Mouse (Mus musculus) heart, embryonic 15.5 days (tissue): Measurements from ENCODE around the gene Ctc1. TPM values are rescaled to one million over a fixed set of nuclear protein-coding genes. Genes with fewer than 3 reads are reported as not detected.
"Not testable (repeated sequence)": the region's sequence is repeated elsewhere in the genome, so short reads cannot be mapped to it uniquely, and the experiment has no call there.

Source experiments
- ATAC-seq: fragments of 200-750 bp; cut with Nextera tagmentation; replicated peaks from 2 replicates; pipeline ENCODE4 v1.8.0; 2017; ENCODE audit warnings: low read depth, moderate TSS enrichment; ENCODE audit not compliant: insufficient number of reproducible peaks, insufficient read depth, low FRiP score
- H3K27ac ChIP-seq: fragments of 300-500 bp; sonication (generic); 2 replicates; pipeline ENCODE4 v1.5.1; 2015; ENCODE audit warnings: mild to moderate bottlenecking, inconsistent platforms
- H3K27me3 ChIP-seq: fragments of 300-500 bp; sonication (generic); 2 replicates; pipeline ENCODE4 v1.6.1; 2015; ENCODE audit warnings: inconsistent platforms
- H3K36me3 ChIP-seq: fragments of 300-500 bp; sonication (generic); 2 replicates; pipeline ENCODE4 v1.6.1; 2015; ENCODE audit warnings: mild to moderate bottlenecking, inconsistent platforms
- H3K4me1 ChIP-seq: fragments of 300-500 bp; sonication (generic); replicated peaks from 2 replicates; pipeline ENCODE4 v1.6.1; 2015; ENCODE audit warnings: inconsistent platforms
- H3K4me2 ChIP-seq: fragments of 300-500 bp; sonication (generic); 2 replicates; pipeline ENCODE4 v1.6.1; 2015; ENCODE audit warnings: inconsistent platforms, mild to moderate bottlenecking, moderate library complexity
- H3K4me3 ChIP-seq: fragments of 300-500 bp; sonication (generic); 2 replicates; pipeline ENCODE4 v1.5.1; 2015; ENCODE audit warnings: mild to moderate bottlenecking, inconsistent platforms
- H3K9ac ChIP-seq: fragments of 300-500 bp; sonication (generic); 2 replicates; pipeline ENCODE4 v1.6.1; 2015; ENCODE audit warnings: mild to moderate bottlenecking, inconsistent platforms
- H3K9me3 ChIP-seq: fragments of 300-500 bp; sonication (generic); replicated peaks from 2 replicates; pipeline ENCODE4 v1.6.1; 2016; ENCODE audit warnings: inconsistent platforms
- WGBS: fragments of 180-500 bp; shearing (Covaris S2); methylation state at CpG from one replicate; pipeline ENCODE4 v1.1.7; 2015; ENCODE audit warnings: mixed read lengths; 5-methylcytosine and 5-hydroxymethylcytosine counted together
- polyA plus RNA-seq: library from polyadenylated mRNA; unstranded; fragments of >200 nt; fragmentation: Nextera tagmentation; extraction: Ambion mirVana; gene quantifications from 2 replicates; pipeline ENCODE4 v1.2.1, GENCODE M21; 2015

The Ctc1 gene
- polyA plus RNA-seq, 1 experiment from 2014 or later, result 38.3 TPM

DNA sequence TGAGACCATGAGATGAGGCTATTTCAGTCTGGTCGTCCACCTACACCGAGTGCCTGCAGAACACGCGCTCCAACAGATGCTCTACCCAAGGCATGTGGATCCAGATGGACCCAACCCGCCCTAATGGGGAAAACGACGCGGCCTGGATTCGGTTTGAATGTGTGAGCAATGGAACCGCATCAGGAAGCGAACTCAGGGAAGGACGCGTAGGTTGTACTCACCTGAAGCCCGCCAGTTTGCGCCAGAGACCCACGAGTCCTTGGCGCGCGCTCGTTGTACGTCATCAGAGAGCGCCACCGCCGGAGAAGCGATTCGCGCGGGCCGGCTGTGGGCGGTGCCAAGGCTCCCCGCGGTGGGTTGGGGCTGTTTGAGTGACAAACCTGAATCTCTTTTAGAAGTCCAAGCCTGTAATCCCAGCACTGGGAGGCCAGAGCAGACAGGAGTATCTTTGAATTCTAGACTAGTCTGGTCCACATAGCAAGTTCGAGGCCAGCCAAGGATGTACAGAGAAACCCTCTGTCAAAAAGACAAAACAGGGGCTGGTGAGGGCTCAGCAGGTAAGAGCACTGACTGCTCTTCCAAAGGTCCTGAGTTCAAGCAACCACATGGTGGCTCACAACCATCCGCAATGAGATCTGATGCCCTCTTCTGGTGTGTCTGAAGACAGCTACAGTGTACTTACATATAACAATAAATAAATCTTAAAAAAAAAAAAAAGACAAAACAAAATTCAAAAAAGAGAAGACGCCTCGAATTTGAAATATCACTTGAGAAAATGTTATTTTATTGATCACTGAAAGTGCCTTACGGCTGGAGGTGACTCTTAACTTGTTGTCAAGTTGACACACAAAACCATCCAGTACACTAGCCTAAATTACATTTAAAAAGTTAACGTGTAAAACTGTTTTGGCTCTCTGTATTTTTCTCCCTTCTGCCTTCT is 7.3 kb upstream of the Ctc1 start, which contains the start of gene Pfas:
Gene Pfas, minus strand, starts transcription at position 279 of the 940 bp plus-strand sequence.
- peak; percentile 68 for ATAC-seq

DNA sequence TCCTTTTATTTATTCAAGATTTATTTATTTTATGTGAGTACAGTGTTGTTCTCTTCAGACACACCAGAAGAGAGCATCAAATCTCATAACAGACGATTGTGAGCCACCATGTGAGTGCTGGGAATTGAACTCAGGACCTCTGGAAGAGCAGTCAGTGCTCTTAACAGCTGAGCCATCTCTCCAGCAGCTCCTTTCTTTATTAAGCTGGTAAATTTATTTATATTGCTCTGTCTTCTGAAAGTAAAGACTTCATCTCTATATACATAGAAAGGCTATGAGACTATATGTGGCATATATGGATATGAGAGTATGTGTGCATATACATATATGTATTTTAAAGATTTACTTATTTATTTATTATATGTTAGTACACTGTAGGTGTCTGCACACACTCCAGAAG is 6.2 kb upstream of the Ctc1 start:
- Histone ChIP-seq H3K4me1 (peaks cover 24% of the 10 kb centered on the region), H3K27me3 (no peaks in the 10 kb centered on the region), H3K9ac (no peak overlapping the region), H3K4me3 (no peak overlapping the region), H3K27ac (no peak overlapping the region), H3K9me3 (no peaks in the 10 kb centered on the region), H3K36me3 (no peaks in the 10 kb centered on the region), H3K4me2 (no peak overlapping the region)
- WGBS, result 96% methylated on average over 1 of the region's 1 CpGs
- ATAC-seq, result no peak

More for the DNA sequence above, 7.3 kb upstream of the Ctc1 start, which contains the start of gene Pfas:
- Histone ChIP-seq H3K9ac (peak within 1 kb of the TSS; percentile 65), H3K27me3 (no peaks in the 10 kb centered on the region), H3K36me3 (0 out of 2 replicates have a peak, but pooled peaks cover 2% of the 10 kb centered on the region), H3K27ac (peak within 1 kb of the TSS; percentile 64), H3K4me1 (peaks cover 24% of the 10 kb centered on the region), H3K4me3 (peak within 1 kb of the TSS; percentile 74), H3K4me2 (peak within 1 kb of the TSS; percentile 67), H3K9me3 (no peaks in the 10 kb centered on the region)
- WGBS, result 8% methylated on average over 38 of the region's 38 CpGs

DNA sequence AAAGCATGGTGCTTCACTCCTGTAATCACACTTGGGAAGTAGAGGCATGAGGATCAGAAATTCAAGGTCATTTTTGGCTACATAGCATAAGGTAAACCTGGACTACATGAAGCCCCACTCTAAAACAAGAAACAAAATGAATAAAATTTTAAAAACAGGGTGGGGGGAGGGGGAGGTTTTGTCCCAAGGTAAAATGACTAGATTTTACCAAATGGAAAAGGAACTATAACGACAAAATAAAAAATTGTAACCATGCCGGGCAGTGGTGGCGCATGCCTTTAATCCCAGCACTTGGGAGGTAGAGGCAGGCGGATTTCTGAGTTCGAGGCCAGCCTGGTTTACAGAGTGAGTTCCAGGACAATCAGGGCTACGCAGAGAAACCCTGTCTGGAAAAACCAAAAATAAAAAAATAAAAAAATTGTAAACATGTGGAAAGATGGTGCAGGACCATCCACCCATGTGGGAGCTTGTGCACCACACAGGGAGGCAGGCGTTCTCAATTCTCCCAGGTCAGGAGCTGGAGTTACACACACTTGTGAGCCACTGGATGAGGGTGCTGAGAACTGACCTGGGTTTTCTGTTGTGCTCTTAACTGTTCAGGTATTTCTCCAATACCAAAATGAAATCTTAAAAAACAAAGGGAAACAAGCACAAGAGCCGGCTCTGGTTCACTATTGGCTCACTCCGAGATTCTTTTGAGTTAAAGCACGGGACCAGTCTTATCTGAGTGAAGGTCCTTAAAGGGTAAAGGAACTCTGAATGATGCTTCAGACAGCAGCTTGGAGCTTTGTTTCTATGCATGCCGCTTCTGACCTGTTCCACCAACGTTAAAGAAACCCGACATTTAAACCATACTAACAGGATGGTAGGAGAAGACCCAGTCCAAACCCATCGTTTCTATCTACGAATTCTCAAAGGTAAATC is 5.0 kb upstream of the Ctc1 start:
- Histone ChIP-seq H3K27ac (peak overlapping the region; percentile 91), H3K9ac (no peak overlapping the region), H3K9me3 (no peaks in the 10 kb centered on the region), H3K36me3 (no peaks in the 10 kb centered on the region), H3K4me1 (peaks cover 26% of the 10 kb centered on the region), H3K27me3 (no peaks in the 10 kb centered on the region), H3K4me2 (peak overlapping the region; percentile 77), H3K4me3 (no peak overlapping the region)
- no peak for ATAC-seq
- WGBS, result 81% methylated on average over 15 of the region's 15 CpGs

DNA sequence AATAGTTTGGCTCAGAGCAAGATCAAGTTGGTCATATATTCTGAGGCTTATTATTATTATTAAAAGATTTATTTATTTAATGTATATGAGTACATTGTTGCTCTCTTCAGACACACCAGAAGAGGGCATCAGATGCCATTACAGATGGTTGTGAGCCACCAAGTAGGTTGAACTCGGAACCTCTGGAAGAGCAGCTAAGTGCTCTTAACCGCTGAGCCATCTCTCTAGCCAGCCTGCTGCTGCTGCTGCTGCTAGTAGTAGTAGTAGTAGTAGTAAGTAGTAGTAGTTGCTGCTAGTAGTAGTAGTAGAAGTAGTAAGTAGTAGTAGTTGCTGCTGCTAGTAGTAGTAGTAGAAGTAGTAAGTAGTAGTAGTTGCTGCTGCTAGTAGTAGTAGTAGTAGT is 4.3 kb upstream of the Ctc1 start:
- not testable (repeated sequence) for H3K9ac ChIP-seq, ATAC-seq, H3K36me3 ChIP-seq, H3K9me3 ChIP-seq, H3K27me3 ChIP-seq
- Histone ChIP-seq H3K27ac (peak overlapping the region; percentile 91), H3K4me3 (peak overlapping the region; percentile 53), H3K4me2 (peak overlapping the region; percentile 77), H3K4me1 (peaks cover 27% of the 10 kb centered on the region)
- 76% methylated on average over 2 of the region's 2 CpGs for WGBS

DNA sequence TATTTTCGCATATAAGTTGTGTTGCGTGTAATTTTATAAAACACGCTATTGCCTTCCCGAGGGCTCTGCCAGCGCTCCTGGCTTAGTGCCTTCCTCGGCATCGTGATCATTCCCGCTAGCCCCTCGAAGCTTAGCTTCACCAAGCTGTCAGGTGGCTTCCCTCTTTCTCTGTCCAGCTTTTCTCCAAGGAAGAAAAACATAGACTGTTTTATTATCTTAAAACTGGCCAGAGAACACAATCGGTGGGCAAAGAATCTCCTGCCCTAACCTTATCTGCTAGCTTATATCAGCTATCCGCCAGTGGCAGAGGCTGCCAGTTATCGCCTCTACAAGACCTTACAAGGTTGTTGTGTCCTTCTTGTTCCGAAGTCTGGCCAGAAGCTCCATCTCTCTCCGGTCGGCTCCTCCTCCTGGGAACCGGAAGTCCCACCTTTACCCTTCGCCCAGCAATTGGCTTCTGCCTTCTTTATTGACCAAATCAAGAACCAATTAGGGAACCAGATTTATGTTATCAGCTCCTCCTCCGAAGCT is 3.6 kb upstream of the Ctc1 start:
- ATAC-seq, result peak; percentile 79
- H3K4me1 ChIP-seq, result peaks cover 32% of the 10 kb centered on the region
- WGBS, result under 1% methylated on average over 18 of the region's 18 CpGs

DNA sequence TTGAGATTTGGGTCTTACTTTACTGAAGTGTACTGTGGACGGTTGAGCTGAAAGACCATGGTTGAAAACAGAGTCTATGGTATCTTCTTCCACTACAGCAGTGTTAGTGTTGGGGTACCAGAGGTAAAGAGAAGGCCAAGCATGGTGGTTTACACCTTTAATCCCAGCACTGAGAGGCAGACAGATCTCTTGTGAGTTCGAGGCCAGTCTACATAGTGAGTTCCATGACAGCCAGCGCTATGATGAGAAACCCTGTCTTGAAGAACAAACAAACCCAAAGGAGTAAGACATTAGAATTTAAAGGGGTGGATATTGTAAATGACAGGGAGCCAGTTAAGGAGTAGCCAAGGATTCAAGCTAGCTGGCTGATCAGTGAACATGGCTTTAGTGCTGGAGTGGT is 1.0 kb downstream of the Ctc1 start:
- Histone ChIP-seq H3K4me2 (peak overlapping the region; percentile 67), H3K4me1 (peaks cover 15% of the 10 kb centered on the region), H3K27ac (peak overlapping the region; percentile 94; the same call in 1 of the 2 replicates), H3K4me3 (peak overlapping the region; percentile 63), H3K9me3 (no peaks in the 10 kb centered on the region), H3K36me3 (peaks cover 6% of the 10 kb centered on the region), H3K9ac (peak overlapping the region; percentile 65), H3K27me3 (no peaks in the 10 kb centered on the region)
- ATAC-seq, result no peak
- WGBS, result 63% methylated on average over 3 of the region's 3 CpGs

More for the DNA sequence above, 3.6 kb upstream of the Ctc1 start:
- Histone ChIP-seq H3K9ac (peak overlapping the region; percentile 54), H3K27ac (peak overlapping the region; percentile 91), H3K4me3 (peak overlapping the region; percentile 53), H3K27me3 (no peaks in the 10 kb centered on the region), H3K36me3 (no peaks in the 10 kb centered on the region), H3K4me2 (peak overlapping the region; percentile 77), H3K9me3 (no peaks in the 10 kb centered on the region)

DNA sequence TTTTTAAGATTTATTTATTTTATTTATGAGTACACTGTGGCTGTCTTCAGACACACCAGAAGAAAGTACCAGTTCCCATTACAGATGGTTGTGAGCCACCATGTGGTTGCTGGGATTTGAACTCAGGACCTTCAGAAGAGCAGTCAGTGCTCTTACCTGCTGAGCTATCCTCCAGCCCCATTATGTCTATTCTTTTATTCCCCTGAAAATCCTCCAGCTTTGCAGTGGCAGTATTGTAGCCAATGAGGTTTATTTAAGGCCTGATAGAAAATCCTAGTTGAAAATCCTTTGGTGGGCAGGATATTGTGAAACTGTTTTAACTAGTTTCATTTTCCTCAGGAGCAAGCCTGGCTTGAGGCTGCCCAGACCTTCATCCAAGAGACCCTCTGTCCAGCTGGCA is 5.0 kb downstream of the Ctc1 start:
- Histone ChIP-seq H3K36me3 (peaks cover 46% of the 10 kb centered on the region), H3K27ac (no peak overlapping the region), H3K4me2 (no peak overlapping the region)

DNA sequence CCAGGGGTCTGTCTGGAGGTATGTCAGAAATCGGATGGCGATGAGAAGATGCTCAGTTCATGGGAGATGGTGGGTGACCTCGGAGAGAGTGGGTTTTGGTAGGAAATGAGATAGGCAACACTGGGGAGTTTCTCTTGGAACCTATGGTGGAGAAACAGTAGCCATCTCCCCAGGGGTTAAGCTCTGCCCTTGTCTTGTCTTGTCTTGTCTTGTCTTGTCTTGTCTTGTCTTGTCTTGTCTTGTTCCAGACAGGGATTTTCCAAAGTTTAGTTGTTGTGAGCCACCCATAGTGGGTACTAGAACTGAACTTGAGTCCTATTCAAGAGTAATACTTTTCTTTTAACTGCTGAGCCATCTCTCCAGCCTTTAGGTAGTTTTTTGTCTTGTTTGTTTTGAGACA is 10.9 kb downstream of the Ctc1 start:
- Histone ChIP-seq H3K4me1 (no peaks in the 10 kb centered on the region), H3K36me3 (peaks cover 98% of the 10 kb centered on the region), H3K4me3 (no peak overlapping the region), H3K4me2 (no peak overlapping the region), H3K27me3 (no peaks in the 10 kb centered on the region), H3K9ac (no peak overlapping the region), H3K27ac (no peak overlapping the region), H3K9me3 (no peaks in the 10 kb centered on the region)
- WGBS, result 85% methylated on average over 3 of the region's 3 CpGs
- no peak for ATAC-seq

More for the DNA sequence above, 5.0 kb downstream of the Ctc1 start:
- Histone ChIP-seq H3K27me3 (no peaks in the 10 kb centered on the region), H3K9me3 (no peaks in the 10 kb centered on the region), H3K4me3 (no peak overlapping the region), H3K9ac (no peak overlapping the region), H3K4me1 (peaks cover 9% of the 10 kb centered on the region)
- no peak for ATAC-seq

DNA sequence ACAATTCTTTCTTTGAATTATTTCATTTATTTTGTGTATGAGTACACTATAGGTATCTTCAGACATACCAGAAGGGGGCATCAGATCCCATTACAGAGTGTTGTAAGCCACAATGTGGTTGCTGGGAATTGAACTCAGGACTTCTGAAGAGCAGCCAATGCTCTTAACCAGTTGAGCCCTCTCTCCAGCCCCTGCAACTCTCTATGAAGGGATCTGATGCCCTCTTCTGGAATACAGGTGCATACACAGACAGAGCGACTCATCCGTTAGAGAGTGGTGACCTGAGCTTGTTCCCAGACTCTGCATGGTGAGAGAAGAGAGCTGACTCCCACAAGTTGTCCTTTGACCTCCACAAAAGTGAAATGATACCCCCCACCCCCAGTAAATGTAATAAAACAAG is 13.1 kb downstream of the Ctc1 start:
- Histone ChIP-seq H3K27ac (no peak overlapping the region), H3K36me3 (peaks cover 95% of the 10 kb centered on the region), H3K27me3 (no peaks in the 10 kb centered on the region), H3K4me1 (no peaks in the 10 kb centered on the region), H3K4me2 (no peak overlapping the region), H3K9ac (no peak overlapping the region), H3K9me3 (no peaks in the 10 kb centered on the region), H3K4me3 (no peak overlapping the region)
- WGBS, result 81% methylated on average over 2 of the region's 2 CpGs
- ATAC-seq, result no peak

DNA sequence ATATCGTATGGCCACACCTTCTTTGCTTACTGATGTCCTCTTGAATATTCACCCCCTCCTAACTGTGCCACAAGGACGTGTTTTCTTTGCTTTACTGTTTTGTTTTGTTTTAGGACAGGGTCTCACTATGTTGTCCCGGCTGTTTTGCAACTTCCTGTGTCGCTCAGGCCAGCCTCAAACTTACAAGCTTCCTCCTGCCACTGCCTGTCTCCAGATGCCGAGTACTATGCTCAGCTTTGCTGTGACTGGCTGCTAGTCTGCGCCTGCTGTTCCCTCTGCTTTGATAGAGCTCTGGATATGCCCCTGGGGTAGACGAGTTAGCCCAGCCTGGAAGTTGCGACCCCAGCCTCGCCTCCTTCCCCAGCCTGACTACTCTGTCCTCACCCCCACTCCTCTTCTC is 17.8 kb downstream of the Ctc1 start:
- Histone ChIP-seq H3K9ac (no peak overlapping the region), H3K4me2 (no peak overlapping the region), H3K4me1 (peaks cover 18% of the 10 kb centered on the region), H3K9me3 (no peaks in the 10 kb centered on the region), H3K36me3 (peaks cover 63% of the 10 kb centered on the region), H3K27me3 (no peaks in the 10 kb centered on the region), H3K27ac (no peak overlapping the region), H3K4me3 (no peak overlapping the region)
- 74% methylated on average over 9 of the region's 9 CpGs for WGBS
- no peak for ATAC-seq

DNA sequence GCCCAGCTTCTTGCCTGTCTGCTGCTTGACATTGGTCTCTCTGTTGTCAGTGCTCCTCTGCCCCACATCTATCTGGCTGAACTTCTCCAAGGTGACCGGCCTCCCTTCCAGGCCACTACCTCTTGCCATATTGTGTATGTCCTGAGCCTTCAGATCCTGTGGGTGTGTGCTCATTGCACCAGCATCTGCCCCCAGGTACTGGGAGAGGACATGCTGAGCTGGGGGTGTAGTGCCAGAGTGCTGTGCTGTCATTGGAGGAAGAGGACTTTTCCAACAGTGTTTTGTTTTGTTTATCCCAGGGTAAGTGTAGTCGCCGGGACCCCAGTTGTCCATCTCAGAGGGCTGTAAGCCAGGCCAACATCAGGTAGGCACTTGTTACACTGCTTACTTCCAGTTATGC is 18.9 kb downstream of the Ctc1 start:
- Histone ChIP-seq H3K36me3 (peaks cover 54% of the 10 kb centered on the region), H3K4me2 (no peak overlapping the region)
- WGBS, result 90% methylated on average over 3 of the region's 3 CpGs

More for the DNA sequence above, 18.9 kb downstream of the Ctc1 start:
- H3K9ac ChIP-seq, result no peak overlapping the region
- H3K4me3 ChIP-seq, result no peak overlapping the region
- no peaks in the 10 kb centered on the region for H3K27me3 ChIP-seq
- no peak overlapping the region for H3K27ac ChIP-seq
- H3K9me3 ChIP-seq, result no peaks in the 10 kb centered on the region
- H3K4me1 ChIP-seq, result peaks cover 26% of the 10 kb centered on the region
- no peak for ATAC-seq
